Mouse (Mus musculus): Measurements from ENCODE around the gene Rnaset2a. TPM values are rescaled to one million over a fixed set of nuclear protein-coding genes. Genes with fewer than 3 reads are reported as not detected.
"Not testable (repeated sequence)": the region's sequence is repeated elsewhere in the genome, so short reads cannot be mapped to it uniquely, and the experiment has no call there.

Rnaset2a gene
- polyA plus RNA-seq, 1 experiment, result 2.4 TPM

DNA sequence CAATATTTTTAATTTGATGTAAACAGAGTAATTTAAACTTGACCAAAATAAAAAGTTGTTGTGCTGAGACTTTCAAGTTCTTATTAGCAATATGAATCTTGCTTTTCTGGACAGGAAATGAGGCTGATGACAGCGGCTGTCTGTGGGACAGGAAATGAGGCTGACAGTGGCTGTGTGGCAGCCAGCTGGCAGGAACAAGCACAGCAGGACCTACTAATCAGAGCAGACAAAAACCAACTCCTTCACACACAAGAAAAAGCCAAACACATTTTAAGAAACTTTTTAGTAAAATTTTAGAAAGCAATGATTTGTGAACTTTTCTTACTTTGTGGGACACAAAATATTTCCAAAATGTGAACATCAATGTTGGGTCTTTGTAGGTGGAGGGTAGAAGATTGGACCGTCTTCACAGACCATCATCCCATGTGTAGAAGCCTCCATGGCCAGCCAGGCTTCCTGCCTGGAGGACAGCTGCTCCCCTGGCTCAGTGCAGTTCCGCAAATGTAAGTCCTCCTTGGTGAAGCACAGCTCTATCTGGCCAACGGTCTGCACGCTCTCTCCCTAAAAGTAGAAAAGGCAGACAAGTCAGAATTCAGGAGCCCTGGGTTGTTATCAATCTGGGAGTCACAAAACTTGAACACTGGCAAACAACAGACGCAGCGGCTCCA is 19.4 kb downstream of the Rnaset2a start:
- not testable (repeated sequence) for H3K27ac ChIP-seq (ENCODE audit: insufficient read depth, low read length); H3K9ac ChIP-seq (ENCODE audit: low read depth, poor library complexity, severe bottlenecking); H3K4me1 ChIP-seq (ENCODE audit: control insufficient read depth, insufficient read depth, low read length); H3K9me3 ChIP-seq (replicated peaks; ENCODE audit: control insufficient read depth, insufficient read depth, low read length, poor library complexity, severe bottlenecking); H3K4me3 ChIP-seq (ENCODE audit: low read depth, low read length); H3K27me3 ChIP-seq (ENCODE audit: control insufficient read depth, insufficient read depth, low read length, poor library complexity, severe bottlenecking); H3K36me3 ChIP-seq (ENCODE audit: control insufficient read depth, insufficient read depth, low read length, poor library complexity, severe bottlenecking)

DNA sequence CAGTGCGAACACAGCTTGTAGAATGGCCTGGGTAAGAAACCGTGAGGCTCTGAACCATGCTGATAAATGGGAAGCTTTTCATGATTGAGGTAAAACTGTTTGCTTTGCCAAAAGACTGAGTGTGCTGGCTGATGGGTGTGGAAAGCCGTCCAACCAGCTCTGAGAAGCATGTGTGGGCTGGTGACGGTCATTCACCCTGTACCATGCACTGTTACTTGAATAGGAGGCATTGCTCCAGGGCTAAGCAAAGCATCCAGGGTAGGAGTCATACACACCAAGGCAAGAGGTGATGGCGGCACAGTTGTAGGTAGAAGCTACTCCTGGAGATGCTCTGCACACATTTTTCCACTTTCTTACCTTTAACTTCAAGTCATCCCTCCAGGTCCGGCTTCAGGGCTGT is 23.3 kb downstream of the Rnaset2a start:
- H3K4me3 ChIP-seq (ENCODE audit: low read depth, low read length); H3K4me1 ChIP-seq (ENCODE audit: control insufficient read depth, insufficient read depth, low read length): not testable (repeated sequence)

DNA sequence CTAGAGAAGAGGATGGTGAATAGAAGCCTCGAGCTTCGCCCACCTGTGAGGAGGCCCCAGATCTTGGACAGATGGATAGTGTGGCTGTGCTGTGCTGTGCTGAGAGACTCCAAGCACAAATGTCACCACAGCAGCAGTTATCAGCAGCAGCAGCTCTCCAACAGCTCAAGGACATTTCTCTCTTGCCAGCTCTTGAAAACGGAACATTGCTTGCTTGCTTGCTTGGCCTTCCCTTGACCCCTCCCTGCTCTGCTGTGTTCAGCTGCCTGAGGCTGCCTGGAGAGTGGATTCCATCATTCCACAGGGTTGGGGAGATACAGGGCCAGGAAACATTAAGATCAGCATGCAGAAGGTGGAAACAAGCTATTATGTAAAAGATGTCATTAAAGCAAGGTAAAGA is 24.9 kb downstream of the Rnaset2a start:
- H3K36me3 ChIP-seq (ENCODE audit: control insufficient read depth, insufficient read depth, low read length, poor library complexity, severe bottlenecking); H3K27ac ChIP-seq (ENCODE audit: insufficient read depth, low read length); H3K9ac ChIP-seq (ENCODE audit: low read depth, poor library complexity, severe bottlenecking); H3K4me1 ChIP-seq (ENCODE audit: control insufficient read depth, insufficient read depth, low read length); H3K4me3 ChIP-seq (ENCODE audit: low read depth, low read length); H3K9me3 ChIP-seq (replicated peaks; ENCODE audit: control insufficient read depth, insufficient read depth, low read length, poor library complexity, severe bottlenecking); H3K27me3 ChIP-seq (ENCODE audit: control insufficient read depth, insufficient read depth, low read length, poor library complexity, severe bottlenecking): not testable (repeated sequence)

More for the DNA sequence above, 23.3 kb downstream of the Rnaset2a start:
- H3K27me3 ChIP-seq (ENCODE audit: control insufficient read depth, insufficient read depth, low read length, poor library complexity, severe bottlenecking); H3K27ac ChIP-seq (ENCODE audit: insufficient read depth, low read length); H3K36me3 ChIP-seq (ENCODE audit: control insufficient read depth, insufficient read depth, low read length, poor library complexity, severe bottlenecking); H3K9me3 ChIP-seq (replicated peaks; ENCODE audit: control insufficient read depth, insufficient read depth, low read length, poor library complexity, severe bottlenecking); H3K9ac ChIP-seq (ENCODE audit: low read depth, poor library complexity, severe bottlenecking): not testable (repeated sequence)

DNA sequence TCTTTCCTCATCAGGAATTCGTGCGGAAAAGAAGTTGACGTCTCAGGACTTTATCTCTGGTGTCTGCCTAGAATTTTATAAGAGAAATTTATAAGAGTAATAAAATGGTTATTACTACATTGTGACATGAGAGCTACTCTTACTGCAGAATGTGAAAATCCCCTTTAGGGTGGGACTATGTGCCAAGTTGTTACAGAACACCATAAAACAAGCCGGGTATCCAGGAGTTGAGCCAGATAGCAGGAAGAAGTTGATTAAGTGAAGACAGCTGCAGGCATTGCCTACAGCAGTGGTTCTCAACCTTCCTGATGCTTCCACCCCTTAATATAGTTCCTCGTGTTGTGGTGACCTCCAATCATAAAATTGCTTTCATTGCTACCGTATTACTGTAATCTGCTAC is 31.0 kb downstream of the Rnaset2a start:
- not testable (repeated sequence) for H3K9me3 ChIP-seq (replicated peaks; ENCODE audit: control insufficient read depth, insufficient read depth, low read length, poor library complexity, severe bottlenecking); H3K27me3 ChIP-seq (ENCODE audit: control insufficient read depth, insufficient read depth, low read length, poor library complexity, severe bottlenecking); H3K27ac ChIP-seq (ENCODE audit: insufficient read depth, low read length); H3K36me3 ChIP-seq (ENCODE audit: control insufficient read depth, insufficient read depth, low read length, poor library complexity, severe bottlenecking); H3K4me1 ChIP-seq (ENCODE audit: control insufficient read depth, insufficient read depth, low read length); H3K9ac ChIP-seq (ENCODE audit: low read depth, poor library complexity, severe bottlenecking); H3K4me3 ChIP-seq (ENCODE audit: low read depth, low read length)

DNA sequence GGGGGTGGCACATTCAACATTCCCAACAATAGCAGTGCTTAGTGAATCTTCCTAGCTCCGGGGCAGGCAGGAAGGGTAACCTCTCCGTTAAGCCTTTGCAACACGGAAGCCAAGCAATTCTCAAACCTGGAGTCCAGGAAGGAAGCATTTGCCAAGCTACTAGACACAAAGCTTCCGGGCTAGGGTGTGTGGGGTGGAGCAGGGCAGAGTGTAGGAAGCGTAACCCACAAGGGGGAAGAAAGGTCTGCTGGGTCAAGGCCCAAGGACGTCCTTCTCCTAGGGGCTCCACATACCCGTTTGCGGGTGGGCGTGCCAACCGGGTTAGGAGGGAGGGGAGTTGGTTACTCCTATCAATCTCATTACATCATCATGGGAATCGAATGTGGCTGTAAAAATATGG is 31.5 kb downstream of the Rnaset2a start:
- H3K36me3 ChIP-seq (ENCODE audit: control insufficient read depth, insufficient read depth, low read length, poor library complexity, severe bottlenecking); H3K9me3 ChIP-seq (replicated peaks; ENCODE audit: control insufficient read depth, insufficient read depth, low read length, poor library complexity, severe bottlenecking); H3K27ac ChIP-seq (ENCODE audit: insufficient read depth, low read length); H3K27me3 ChIP-seq (ENCODE audit: control insufficient read depth, insufficient read depth, low read length, poor library complexity, severe bottlenecking); H3K9ac ChIP-seq (ENCODE audit: low read depth, poor library complexity, severe bottlenecking); H3K4me1 ChIP-seq (ENCODE audit: control insufficient read depth, insufficient read depth, low read length); H3K4me3 ChIP-seq (ENCODE audit: low read depth, low read length): not testable (repeated sequence)

DNA sequence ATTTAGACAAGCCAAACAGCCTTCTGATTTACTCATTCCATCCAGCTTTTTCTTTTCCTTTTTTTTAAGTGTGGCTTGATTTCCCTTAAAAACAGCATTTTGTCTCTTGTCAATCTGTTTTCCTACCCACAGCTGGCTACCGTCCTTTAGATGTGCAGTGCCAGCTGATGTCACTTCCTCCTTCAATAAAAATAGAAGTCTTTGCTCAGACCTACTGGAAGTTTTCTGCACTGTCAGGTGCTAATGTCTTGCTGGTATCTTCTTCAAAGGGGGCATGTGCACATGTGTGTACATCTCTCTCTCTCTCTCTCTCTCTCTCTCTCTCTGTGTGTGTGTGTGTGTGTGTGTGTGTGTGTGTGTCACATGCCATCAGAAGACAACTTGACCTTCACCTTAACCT is 35.7 kb downstream of the Rnaset2a start:
- not testable (repeated sequence) for H3K9ac ChIP-seq (ENCODE audit: low read depth, poor library complexity, severe bottlenecking); H3K36me3 ChIP-seq (ENCODE audit: control insufficient read depth, insufficient read depth, low read length, poor library complexity, severe bottlenecking); H3K4me1 ChIP-seq (ENCODE audit: control insufficient read depth, insufficient read depth, low read length); H3K9me3 ChIP-seq (replicated peaks; ENCODE audit: control insufficient read depth, insufficient read depth, low read length, poor library complexity, severe bottlenecking); H3K27me3 ChIP-seq (ENCODE audit: control insufficient read depth, insufficient read depth, low read length, poor library complexity, severe bottlenecking); H3K4me3 ChIP-seq (ENCODE audit: low read depth, low read length); H3K27ac ChIP-seq (ENCODE audit: insufficient read depth, low read length)

DNA sequence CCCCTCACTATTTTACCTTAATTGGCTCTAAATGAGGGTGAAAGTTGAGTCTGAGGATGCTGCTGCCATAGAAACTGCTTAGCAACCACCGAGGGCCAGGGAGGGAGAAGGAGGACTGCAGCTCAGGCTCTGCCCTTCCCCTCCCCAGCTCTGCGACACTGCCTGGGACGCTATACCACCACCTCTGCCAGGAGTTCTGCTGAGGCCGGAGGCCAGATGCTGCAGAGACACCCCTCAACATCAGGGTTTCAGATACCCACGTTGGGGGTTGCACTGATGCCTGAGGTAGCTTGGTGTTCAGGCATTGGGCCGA is 46.6 kb downstream of the Rnaset2a start:
- not testable (repeated sequence) for H3K27ac ChIP-seq (ENCODE audit: insufficient read depth, low read length); H3K9me3 ChIP-seq (replicated peaks; ENCODE audit: control insufficient read depth, insufficient read depth, low read length, poor library complexity, severe bottlenecking); H3K36me3 ChIP-seq (ENCODE audit: control insufficient read depth, insufficient read depth, low read length, poor library complexity, severe bottlenecking); H3K27me3 ChIP-seq (ENCODE audit: control insufficient read depth, insufficient read depth, low read length, poor library complexity, severe bottlenecking); H3K9ac ChIP-seq (ENCODE audit: low read depth, poor library complexity, severe bottlenecking); H3K4me1 ChIP-seq (ENCODE audit: control insufficient read depth, insufficient read depth, low read length); H3K4me3 ChIP-seq (ENCODE audit: low read depth, low read length)

DNA sequence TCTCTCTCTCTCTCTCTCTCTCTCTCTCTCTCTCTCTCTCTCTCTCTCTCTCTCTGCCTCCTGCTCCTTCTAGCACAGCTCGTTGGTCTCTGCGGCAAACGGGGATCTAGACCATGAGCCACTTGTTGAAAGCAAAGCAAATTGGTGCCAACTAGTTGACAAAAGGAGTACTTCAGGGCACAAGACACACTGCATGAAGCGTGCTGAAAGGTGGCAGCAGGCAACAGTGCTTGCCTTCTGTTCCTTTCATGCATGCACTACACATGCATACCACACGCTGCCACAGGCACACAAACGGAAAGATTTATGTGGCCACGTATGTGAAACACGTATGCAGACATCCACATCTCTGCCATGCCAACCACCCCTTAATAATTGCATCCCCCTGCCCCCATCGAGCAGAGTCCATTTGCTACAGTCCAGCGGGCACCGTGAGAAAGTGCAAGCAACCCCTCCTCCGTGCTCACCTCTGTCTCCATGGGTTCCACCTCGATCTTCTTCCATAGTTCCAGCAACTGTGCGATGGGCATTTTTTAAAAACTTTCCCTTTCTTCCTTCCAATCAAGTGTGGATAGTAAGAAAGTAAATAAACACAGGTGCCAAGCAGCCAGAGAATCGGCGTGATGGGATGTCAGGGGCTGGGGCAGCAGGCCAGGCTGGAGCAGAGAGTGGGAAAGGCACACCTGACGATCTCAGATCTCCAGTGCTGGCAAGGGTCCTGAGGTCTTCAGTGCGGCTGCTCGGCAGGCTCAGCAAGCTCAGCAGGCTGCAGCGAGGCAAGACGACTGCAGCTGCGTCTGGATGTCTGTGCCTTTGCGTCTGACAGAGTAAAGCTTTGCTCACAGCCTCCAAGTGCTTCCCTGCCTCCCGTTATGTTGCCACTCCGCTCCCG is 47.2 kb downstream of the Rnaset2a start:
- H3K4me1 ChIP-seq (ENCODE audit: control insufficient read depth, insufficient read depth, low read length); H3K27ac ChIP-seq (ENCODE audit: insufficient read depth, low read length); H3K4me3 ChIP-seq (ENCODE audit: low read depth, low read length); H3K27me3 ChIP-seq (ENCODE audit: control insufficient read depth, insufficient read depth, low read length, poor library complexity, severe bottlenecking); H3K36me3 ChIP-seq (ENCODE audit: control insufficient read depth, insufficient read depth, low read length, poor library complexity, severe bottlenecking); H3K9me3 ChIP-seq (replicated peaks; ENCODE audit: control insufficient read depth, insufficient read depth, low read length, poor library complexity, severe bottlenecking); H3K9ac ChIP-seq (ENCODE audit: low read depth, poor library complexity, severe bottlenecking): not testable (repeated sequence)

DNA sequence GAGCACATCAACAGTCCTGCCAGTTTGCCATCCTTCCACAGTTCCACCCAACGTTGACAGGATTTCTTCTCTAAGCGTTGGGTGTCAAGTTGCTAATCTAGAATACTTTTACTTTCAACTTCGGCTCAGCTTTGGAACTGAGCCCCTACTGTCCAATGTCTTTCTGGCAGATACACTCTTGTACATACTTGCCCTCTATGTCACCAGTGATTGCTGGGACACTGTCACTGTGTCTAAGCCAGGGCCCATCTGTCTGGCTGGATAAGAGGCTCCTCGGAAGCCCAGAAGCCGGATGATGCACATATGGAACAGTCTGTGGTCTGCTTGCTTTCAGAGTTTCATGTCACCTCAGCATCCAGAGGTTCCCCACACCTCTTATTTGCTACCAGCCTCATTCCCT is 51.7 kb downstream of the Rnaset2a start:
- H3K27me3 ChIP-seq (ENCODE audit: control insufficient read depth, insufficient read depth, low read length, poor library complexity, severe bottlenecking); H3K4me3 ChIP-seq (ENCODE audit: low read depth, low read length); H3K36me3 ChIP-seq (ENCODE audit: control insufficient read depth, insufficient read depth, low read length, poor library complexity, severe bottlenecking); H3K4me1 ChIP-seq (ENCODE audit: control insufficient read depth, insufficient read depth, low read length); H3K9me3 ChIP-seq (replicated peaks; ENCODE audit: control insufficient read depth, insufficient read depth, low read length, poor library complexity, severe bottlenecking); H3K27ac ChIP-seq (ENCODE audit: insufficient read depth, low read length); H3K9ac ChIP-seq (ENCODE audit: low read depth, poor library complexity, severe bottlenecking): not testable (repeated sequence)

DNA sequence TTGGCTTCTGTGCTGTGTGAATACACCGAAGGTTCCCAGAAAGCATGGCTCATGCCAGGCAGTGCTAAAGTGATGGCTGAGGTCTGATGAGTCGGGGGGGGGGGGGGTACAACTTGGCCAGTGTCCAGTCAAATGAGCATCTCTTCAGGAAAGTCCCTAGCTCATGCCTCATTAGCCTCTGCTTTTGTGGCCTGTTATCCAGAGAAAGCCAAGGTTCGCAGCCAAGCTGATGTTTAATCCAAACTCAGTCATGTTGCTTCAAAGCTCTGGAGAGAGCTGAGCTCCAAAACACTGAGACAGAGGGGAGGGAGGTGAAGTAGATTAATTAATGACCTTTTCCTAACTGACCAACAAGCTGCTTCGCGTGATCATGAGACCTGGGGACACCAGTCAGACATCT is 52.2 kb downstream of the Rnaset2a start:
- H3K36me3 ChIP-seq (ENCODE audit: control insufficient read depth, insufficient read depth, low read length, poor library complexity, severe bottlenecking); H3K9me3 ChIP-seq (replicated peaks; ENCODE audit: control insufficient read depth, insufficient read depth, low read length, poor library complexity, severe bottlenecking); H3K9ac ChIP-seq (ENCODE audit: low read depth, poor library complexity, severe bottlenecking); H3K4me1 ChIP-seq (ENCODE audit: control insufficient read depth, insufficient read depth, low read length); H3K4me3 ChIP-seq (ENCODE audit: low read depth, low read length); H3K27me3 ChIP-seq (ENCODE audit: control insufficient read depth, insufficient read depth, low read length, poor library complexity, severe bottlenecking); H3K27ac ChIP-seq (ENCODE audit: insufficient read depth, low read length): not testable (repeated sequence)

Measured in ES-Bruce4 (cell line).